In the genomic region with DNA sequence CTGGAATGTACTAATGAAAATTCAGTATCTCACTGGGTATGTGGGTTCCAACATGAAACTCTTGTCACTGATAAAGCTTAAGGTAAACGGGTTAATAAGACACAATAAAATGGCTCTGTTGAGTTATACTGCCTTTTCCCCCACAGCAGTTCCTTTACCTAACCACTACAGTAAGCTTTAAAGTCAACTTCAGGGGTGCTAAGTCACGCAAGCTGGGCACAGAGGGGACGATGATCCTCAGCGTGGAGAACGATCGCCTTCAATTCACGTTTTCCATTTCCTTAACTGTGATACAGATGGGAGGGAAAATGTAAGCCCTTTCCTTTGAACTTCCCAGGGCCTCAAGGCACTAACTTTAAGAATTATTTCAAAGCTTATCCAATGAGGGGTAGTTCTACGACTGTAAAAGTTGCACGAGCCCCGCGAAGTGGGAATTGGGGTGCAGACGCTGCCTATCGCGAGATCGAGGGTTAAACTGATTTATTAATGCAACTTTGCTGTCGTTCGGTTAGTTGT, we compare ENCODE assay signal across 8 mouse cellular contexts. TPM values are rescaled to one million over a fixed set of nuclear protein-coding genes. Genes with fewer than 3 reads are reported as not detected.
A peak's percentile ranks its signal among the peaks of the same experiment; 100 is the strongest.
DNase-seq lines count a peak whose midpoint lies in the region; ATAC-seq and TF ChIP-seq lines count a peak whose summit lies in the region.

No protein-coding gene starts in this region.

- 0 out of 2 replicates have a peak, but pooled peaks cover 5% of the 10 kb centered on the region for H3K4me1 ChIP-seq in kidney, postnatal 0 days (replicated peaks; ENCODE audit: insufficient read depth, low read length)
- H3K4me1 ChIP-seq in hindbrain, embryonic 14.5 days (replicated peaks; ENCODE audit: control insufficient read depth, insufficient read depth, low read length): peaks cover 4% of the 10 kb centered on the region; the same call in 1 of the 2 replicates

- TF ChIP-seq CTCF in kidney, postnatal 0 days (IDR thresholded peaks at IDR 0.05; ENCODE audit: low read depth): no peak

- no peaks in the 10 kb centered on the region for H3K27me3 ChIP-seq in kidney, postnatal 0 days (ENCODE audit: insufficient read depth, low read length)
- H3K27me3 ChIP-seq in hindbrain, embryonic 14.5 days (ENCODE audit: control insufficient read depth, insufficient read depth, low read length): no peaks in the 10 kb centered on the region

- no peaks in the 10 kb centered on the region for H3K9me3 ChIP-seq in kidney, postnatal 0 days (replicated peaks; ENCODE audit: low read length)
- H3K9me3 ChIP-seq in hindbrain, embryonic 14.5 days (ENCODE audit: control insufficient read depth, low read length): no peaks in the 10 kb centered on the region

- peak; percentile 77 for DNase-seq in kidney, postnatal 0 days (ENCODE audit: low spot score)
- DNase-seq in kidney, postnatal 10 days: no peak
- DNase-seq in c-Kit-negative CD71-positive TER-119-positive erythroid progenitor cells, embryonic 14.5 days (ENCODE audit: low read depth, low spot score): peak; percentile 41
- DNase-seq in hindbrain, embryonic 14.5 days (ENCODE audit: low spot score): peak; percentile 47
- DNase-seq in right cerebral cortex, adult 18-20 months: no peak
- DNase-seq in layer of hippocampus, adult 11-12 months (ENCODE audit: low spot score): no peak
- no peak for DNase-seq in spleen, postnatal 14 days (ENCODE audit: low spot score in 2 of 2)

- H3K27ac ChIP-seq in kidney, postnatal 0 days: peak overlapping the region; percentile 99
- H3K27ac ChIP-seq in hindbrain, embryonic 14.5 days: peak overlapping the region; percentile 89

- peak overlapping the region; percentile 84 for H3K4me2 ChIP-seq in kidney, postnatal 0 days (ENCODE audit: low read length)
- peak overlapping the region; percentile 70 for H3K4me2 ChIP-seq in hindbrain, embryonic 14.5 days (replicated peaks)

- H3K4me3 ChIP-seq in kidney, postnatal 0 days (replicated peaks; ENCODE audit: low read depth, low read length): peak overlapping the region; percentile 90
- H3K4me3 ChIP-seq in hindbrain, embryonic 14.5 days (replicated peaks; ENCODE audit: low read length): peak overlapping the region; percentile 66

- no peak; the same call in 1 of the 2 replicates for ATAC-seq in kidney, postnatal 0 days (replicated peaks; ENCODE audit: low FRiP score, low read depth)
- ATAC-seq in hindbrain, embryonic 14.5 days (ENCODE audit: low FRiP score): no peak
- peak; percentile 45 for ATAC-seq in megakaryocyte-erythroid progenitor cell, adult 5-6 weeks (replicated peaks; ENCODE audit: low FRiP score, low TSS enrichment, poor library complexity, severe bottlenecking)

- H3K36me3 ChIP-seq in kidney, postnatal 0 days (ENCODE audit: insufficient read depth, low read length): no peaks in the 10 kb centered on the region
- H3K36me3 ChIP-seq in hindbrain, embryonic 14.5 days (replicated peaks; ENCODE audit: control insufficient read depth, insufficient read depth): no peaks in the 10 kb centered on the region

- peak overlapping the region; percentile 88 for H3K9ac ChIP-seq in kidney, postnatal 0 days (ENCODE audit: low read depth, low read length)
- H3K9ac ChIP-seq in hindbrain, embryonic 14.5 days: peak overlapping the region; percentile 76

- 2% methylated on average over 17 of the region's 17 CpGs for WGBS in kidney, postnatal 0 days
- 1% methylated on average over 17 of the region's 17 CpGs for WGBS in hindbrain, embryonic 14.5 days

RNA-seq across cellular contexts. Expression of gene Gtdc1, which starts 1.2 kb away (rescaled TPM):
- polyA plus RNA-seq in kidney, postnatal 0 days (2015; fragmentation: Nextera tagmentation; extraction: Ambion mirVana): 10.4 and 12.5 TPM in 2 replicates
- polyA plus RNA-seq in hindbrain, embryonic 14.5 days (2014; fragmentation: Nextera tagmentation; extraction: Ambion mirVana): 23.0 and 23.7 TPM in 2 replicates
- total RNA-seq in megakaryocyte-erythroid progenitor cell, adult 5-6 weeks (2014; fragmentation: Nextera tagmentation): 15.8 and 22.0 TPM in 2 replicates
- total RNA-seq in megakaryocyte-erythroid progenitor cell, adult 5-6 weeks (2017): 15.8 and 23.0 TPM in 2 replicates

Comparison
In these comparisons a context has a peak if more than half of its experiments do, and no peak if none do; other contexts are left out.
1. DNase-seq: peak in kidney, postnatal 0 days (single experiment), c-Kit-negative CD71-positive TER-119-positive erythroid progenitor cells, embryonic 14.5 days (single experiment) and hindbrain, embryonic 14.5 days (single experiment); none in kidney, postnatal 10 days (single experiment), right cerebral cortex, adult 18-20 months (single experiment), layer of hippocampus, adult 11-12 months (single experiment) and spleen, postnatal 14 days (0 of 2).